Mouse (Mus musculus): ENCODE measurements around the gene Ltbp3. TPM values are rescaled to one million over a fixed set of nuclear protein-coding genes. Genes with fewer than 3 reads are reported as not detected.
A peak's percentile ranks its signal among the peaks of the same experiment; 100 is the strongest.

Gene Ltbp3
- polyA plus RNA-seq, 2 experiments: 99.8 to 341 TPM

- H3K36me3 ChIP-seq (ENCODE audit: control insufficient read depth, insufficient read depth, low read length): peaks cover 14% of the 10 kb centered on the region
- H3K27ac ChIP-seq (replicated peaks; ENCODE audit: low read depth, low read length): peak overlapping the region; percentile 90
- H3K4me3 ChIP-seq (replicated peaks; ENCODE audit: low read length): peak overlapping the region; percentile 91
- peak; percentile 55 for DNase-seq (ENCODE audit: low spot score)
- no peak for TF ChIP-seq POLR2A (IDR thresholded peaks at IDR 0.05; ENCODE audit: borderline replicate concordance, extremely low read depth, insufficient read depth, insufficient read length)
- 0 out of 2 replicates have a peak, but pooled peaks have one; percentile 9 for ATAC-seq (ENCODE audit: low FRiP score, low read depth)
- H3K9ac ChIP-seq (ENCODE audit: low read depth, low read length, severe bottlenecking): peak overlapping the region; percentile 98
- peak overlapping the region; percentile 88 for H3K4me2 ChIP-seq (replicated peaks; ENCODE audit: low read depth, low read length, severe bottlenecking)
- H3K27me3 ChIP-seq (ENCODE audit: control insufficient read depth, insufficient read depth, low read length): no peaks in the 10 kb centered on the region
- H3K4me1 ChIP-seq (ENCODE audit: control insufficient read depth, insufficient read depth, low read length): peaks cover 42% of the 10 kb centered on the region
- 7% methylated on average over 37 of the region's 37 CpGs for WGBS
- no peaks in the 10 kb centered on the region for H3K9me3 ChIP-seq (ENCODE audit: control insufficient read depth, low read length)
These were observed 11.9 kb upstream of the Ltbp3 start for GRCm38 (mm10) chr19:5728631-5729443.

DNA sequence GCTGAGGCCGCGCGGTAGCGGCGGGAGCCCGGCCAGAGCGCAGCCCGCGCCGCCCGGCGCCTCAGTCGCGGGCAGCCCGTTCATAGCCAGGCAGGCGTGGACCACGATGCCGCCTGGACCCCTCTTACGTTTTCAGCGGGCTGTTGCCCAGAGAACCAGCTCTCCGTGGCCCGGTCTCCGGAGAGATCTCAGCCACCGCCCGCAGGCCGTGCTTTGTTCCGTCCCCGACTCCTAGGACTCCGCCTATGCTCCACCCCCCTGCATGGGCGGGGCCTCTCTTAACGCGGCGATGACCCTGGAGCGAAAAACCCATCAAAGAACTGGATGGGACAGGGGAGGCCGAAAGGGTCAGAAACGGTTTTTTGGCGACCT, 11.3 kb upstream of the Ltbp3 start, which contains the start of gene Fam89b:
Fam89b (minus strand) TSS at position 210 of the 372 bp plus-strand sequence.
- Histone ChIP-seq H3K4me3 (replicated peaks; ENCODE audit: low read length) (peak within 1 kb of the TSS; percentile 91), H3K9me3 (ENCODE audit: control insufficient read depth, low read length) (no peaks in the 10 kb centered on the region), H3K36me3 (ENCODE audit: control insufficient read depth, insufficient read depth, low read length) (peaks cover 8% of the 10 kb centered on the region), H3K27ac (replicated peaks; ENCODE audit: low read depth, low read length) (peak within 1 kb of the TSS; percentile 90), H3K27me3 (ENCODE audit: control insufficient read depth, insufficient read depth, low read length) (no peaks in the 10 kb centered on the region), H3K4me1 (ENCODE audit: control insufficient read depth, insufficient read depth, low read length) (peaks cover 42% of the 10 kb centered on the region), H3K4me2 (replicated peaks; ENCODE audit: low read depth, low read length, severe bottlenecking) (peak within 1 kb of the TSS; percentile 88), H3K9ac (ENCODE audit: low read depth, low read length, severe bottlenecking) (peak within 1 kb of the TSS; percentile 98)
- peak; percentile 93 for TF ChIP-seq POLR2A (IDR thresholded peaks at IDR 0.05; ENCODE audit: borderline replicate concordance, extremely low read depth, insufficient read depth, insufficient read length)
- WGBS: 0% methylated on average over 36 of the region's 37 CpGs
- ATAC-seq (ENCODE audit: low FRiP score, low read depth): peak; percentile 82
- peak; percentile 92 for DNase-seq (ENCODE audit: low spot score)

GRCm38 (mm10) chr19:5730314-5731186, 10.2 kb upstream of the Ltbp3 start:
- peaks cover 34% of the 10 kb centered on the region for H3K4me1 ChIP-seq (ENCODE audit: control insufficient read depth, insufficient read depth, low read length)
- ATAC-seq (ENCODE audit: low FRiP score, low read depth): no peak
- no peaks in the 10 kb centered on the region for H3K9me3 ChIP-seq (ENCODE audit: control insufficient read depth, low read length)
- no peak for DNase-seq (ENCODE audit: low spot score)
- H3K4me2 ChIP-seq (replicated peaks; ENCODE audit: low read depth, low read length, severe bottlenecking): peak overlapping the region; percentile 93
- H3K27ac ChIP-seq (replicated peaks; ENCODE audit: low read depth, low read length): no peak overlapping the region
- H3K27me3 ChIP-seq (ENCODE audit: control insufficient read depth, insufficient read depth, low read length): no peaks in the 10 kb centered on the region
- WGBS: 74% methylated on average over 29 of the region's 29 CpGs
- H3K4me3 ChIP-seq (replicated peaks; ENCODE audit: low read length): peak overlapping the region; percentile 80
- no peak for TF ChIP-seq POLR2A (IDR thresholded peaks at IDR 0.05; ENCODE audit: borderline replicate concordance, extremely low read depth, insufficient read depth, insufficient read length)
- peak overlapping the region; percentile 70 for H3K9ac ChIP-seq (ENCODE audit: low read depth, low read length, severe bottlenecking)
- H3K36me3 ChIP-seq (ENCODE audit: control insufficient read depth, insufficient read depth, low read length): peaks cover 8% of the 10 kb centered on the region

- peak overlapping the region; percentile 93 for H3K4me2 ChIP-seq (replicated peaks; ENCODE audit: low read depth, low read length, severe bottlenecking)
- H3K27me3 ChIP-seq (ENCODE audit: control insufficient read depth, insufficient read depth, low read length): no peaks in the 10 kb centered on the region
- TF ChIP-seq POLR2A (IDR thresholded peaks at IDR 0.05; ENCODE audit: borderline replicate concordance, extremely low read depth, insufficient read depth, insufficient read length): no peak
- WGBS: 3% methylated on average over 47 of the region's 47 CpGs
- H3K4me1 ChIP-seq (ENCODE audit: control insufficient read depth, insufficient read depth, low read length): peaks cover 30% of the 10 kb centered on the region
- H3K4me3 ChIP-seq (replicated peaks; ENCODE audit: low read length): peak overlapping the region; percentile 80
- peaks cover 8% of the 10 kb centered on the region for H3K36me3 ChIP-seq (ENCODE audit: control insufficient read depth, insufficient read depth, low read length)
- ATAC-seq (ENCODE audit: low FRiP score, low read depth) (peak; percentile 85), DNase-seq (ENCODE audit: low spot score) (peak; percentile 97)
- peak overlapping the region; percentile 70 for H3K9ac ChIP-seq (ENCODE audit: low read depth, low read length, severe bottlenecking)
- 0 out of 2 replicates have a peak overlapping the region, but pooled peaks have one; percentile 19 for H3K27ac ChIP-seq (replicated peaks; ENCODE audit: low read depth, low read length)
- H3K9me3 ChIP-seq (ENCODE audit: control insufficient read depth, low read length): no peaks in the 10 kb centered on the region
These were observed 9.3 kb upstream of the Ltbp3 start for GRCm38 (mm10) chr19:5731264-5731978.
